Mouse (Mus musculus) embryonic facial prominence, embryonic 12.5 days (tissue): ENCODE data around the gene Hoxa10. TPM values are rescaled to one million over a fixed set of nuclear protein-coding genes. Genes with fewer than 3 reads are reported as not detected.
A peak's percentile ranks its signal among the peaks of the same experiment; 100 is the strongest.

ENCODE experiments used
- ATAC-seq: fragments of 200-750 bp; cut with Nextera tagmentation; 2 replicates; pipeline ENCODE4 v1.8.0; 2017; ENCODE audit not compliant: insufficient number of reproducible peaks, insufficient read depth, low FRiP score, low TSS enrichment
- H3K27ac ChIP-seq: fragments of 300-500 bp; sonication (generic); 2 replicates; pipeline ENCODE4 v1.5.1; 2016; ENCODE audit warnings: mild to moderate bottlenecking
- H3K27me3 ChIP-seq: fragments of 300-500 bp; sonication (generic); 2 replicates; pipeline ENCODE4 v1.6.1; 2016; ENCODE audit warnings: mild to moderate bottlenecking, moderate library complexity
- H3K36me3 ChIP-seq: fragments of 300-500 bp; sonication (generic); 2 replicates; pipeline ENCODE4 v1.6.1; 2016; ENCODE audit warnings: mild to moderate bottlenecking
- H3K4me1 ChIP-seq: fragments of 300-500 bp; sonication (generic); 2 replicates; pipeline ENCODE4 v1.6.1; 2016
- H3K4me2 ChIP-seq: fragments of 300-500 bp; sonication (generic); replicated peaks from 2 replicates; pipeline ENCODE4 v1.6.1; 2016; ENCODE audit warnings: mild to moderate bottlenecking, moderate library complexity
- H3K4me3 ChIP-seq: fragments of 300-500 bp; sonication (generic); 2 replicates; pipeline ENCODE4 v1.5.1; 2016; ENCODE audit warnings: mild to moderate bottlenecking
- H3K9ac ChIP-seq: fragments of 300-500 bp; sonication (generic); 2 replicates; pipeline ENCODE4 v1.6.1; 2016; ENCODE audit warnings: mild to moderate bottlenecking, moderate library complexity
- H3K9me3 ChIP-seq: fragments of 300-500 bp; sonication (generic); 2 replicates; pipeline ENCODE4 v1.6.1; 2016; ENCODE audit warnings: mild to moderate bottlenecking, moderate library complexity
- WGBS: fragments of 180-500 bp; shearing (Covaris S2); methylation state at CpG from one replicate; pipeline ENCODE4 v1.1.7; 2016; 5-methylcytosine and 5-hydroxymethylcytosine counted together
- polyA plus RNA-seq: library from polyadenylated mRNA; unstranded; fragments of >200 nt; fragmentation: Nextera tagmentation; extraction: Ambion mirVana; gene quantifications from 2 replicates; pipeline ENCODE4 v1.2.1, GENCODE M21; 2016

Hoxa10 gene
- polyA plus RNA-seq, 1 experiment from 2014 or later = 0.13 TPM

DNA sequence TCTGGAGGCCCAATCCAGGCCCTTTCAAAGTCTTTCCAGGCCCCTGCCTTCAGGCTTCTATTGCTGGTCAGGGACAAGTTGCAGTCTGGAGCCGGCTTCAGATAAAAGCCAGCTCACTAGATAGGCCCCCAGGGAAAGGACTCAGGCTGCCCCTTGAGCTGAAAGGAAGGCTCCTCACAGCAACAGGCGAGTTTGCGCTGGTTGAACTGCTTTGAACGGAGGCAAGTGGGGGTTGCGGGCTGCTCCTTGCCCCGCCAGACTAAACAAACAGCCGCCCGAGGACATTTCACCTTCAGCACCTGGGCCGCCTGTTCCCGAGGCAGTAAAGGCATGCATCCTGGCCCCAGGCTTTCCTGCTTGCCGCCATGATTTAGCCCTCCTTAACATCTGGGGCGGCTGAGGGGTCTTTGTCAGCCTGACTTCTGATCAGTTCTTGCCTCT is 3.0 kb upstream of the Hoxa10 start:
- WGBS = under 1% methylated on average over 12 of the region's 12 CpGs
- Histone ChIP-seq H3K27ac (no peak overlapping the region), H3K4me2 (no peak overlapping the region), H3K36me3 (no peaks in the 10 kb centered on the region), H3K9me3 (no peaks in the 10 kb centered on the region), H3K9ac (no peak overlapping the region), H3K4me1 (0 out of 2 replicates have a peak, but pooled peaks cover 3% of the 10 kb centered on the region), H3K27me3 (peaks cover 94% of the 10 kb centered on the region), H3K4me3 (no peak overlapping the region)
- ATAC-seq = no peak

DNA sequence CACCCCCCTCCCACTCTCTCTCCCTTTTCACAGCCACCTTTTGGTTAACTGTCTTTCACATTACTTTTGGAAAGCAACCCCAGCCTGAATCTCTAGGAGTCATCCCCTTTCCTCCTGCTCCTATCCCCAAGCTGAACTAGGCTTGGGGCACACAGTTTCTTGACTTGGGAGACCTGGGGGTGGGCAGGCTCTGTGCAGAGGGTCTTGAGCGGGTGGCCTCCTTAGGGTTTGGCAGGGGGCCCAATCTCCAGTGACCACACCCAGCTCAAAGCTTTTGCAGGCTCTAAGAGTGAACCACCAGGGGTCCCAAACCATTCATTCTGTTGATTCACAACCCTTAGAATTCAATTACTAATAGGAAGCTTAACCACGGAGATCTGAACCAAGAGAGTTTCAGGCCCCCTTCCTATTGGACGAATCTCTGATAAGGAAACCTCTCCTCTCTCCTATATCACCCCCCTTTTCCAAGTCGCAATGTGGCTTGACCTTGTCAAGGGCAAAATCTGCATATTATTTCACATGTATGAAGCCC is 2.2 kb upstream of the Hoxa10 start:
- Histone ChIP-seq H3K4me3 (no peak overlapping the region), H3K9ac (no peak overlapping the region), H3K27ac (no peak overlapping the region), H3K27me3 (peaks cover 92% of the 10 kb centered on the region), H3K36me3 (no peaks in the 10 kb centered on the region), H3K4me1 (0 out of 2 replicates have a peak, but pooled peaks cover 3% of the 10 kb centered on the region), H3K4me2 (no peak overlapping the region), H3K9me3 (no peaks in the 10 kb centered on the region)
- 5% methylated on average over 4 of the region's 4 CpGs for WGBS
- ATAC-seq = no peak

DNA sequence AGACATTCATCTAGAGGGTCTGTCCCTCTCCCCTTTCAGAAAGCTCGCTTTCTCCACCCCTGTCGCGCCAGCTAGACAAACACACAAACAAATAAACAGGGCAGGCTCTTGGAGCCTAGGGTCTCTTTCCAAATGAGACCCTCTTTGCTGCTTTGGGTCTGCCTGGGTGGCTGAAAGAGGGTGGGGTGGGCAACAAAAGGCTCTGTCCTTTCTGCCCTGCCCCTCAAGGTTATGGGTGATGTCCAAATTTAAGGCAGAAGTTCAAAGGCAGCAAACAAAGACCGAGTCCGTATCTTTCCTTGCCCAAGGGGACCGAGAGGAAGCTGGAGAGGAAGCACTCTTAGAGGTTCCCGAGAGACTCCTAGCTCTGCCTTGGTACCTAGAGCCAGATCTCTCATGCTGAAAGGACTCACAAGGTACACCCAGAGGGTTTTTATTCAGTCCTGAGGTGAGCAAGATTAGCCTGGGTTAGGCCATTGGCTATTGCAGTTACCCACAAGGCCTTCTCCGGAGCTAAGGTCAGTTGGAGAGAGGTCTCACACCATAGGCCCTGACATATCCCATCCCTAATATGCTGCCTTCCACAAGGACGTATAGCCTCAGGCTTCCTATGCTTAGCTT is 457 bp upstream of the Hoxa10 start:
- Histone ChIP-seq H3K4me1 (0 out of 2 replicates have a peak, but pooled peaks cover 3% of the 10 kb centered on the region), H3K36me3 (no peaks in the 10 kb centered on the region), H3K4me3 (no peak overlapping the region), H3K27me3 (peaks cover 94% of the 10 kb centered on the region), H3K27ac (no peak overlapping the region), H3K9me3 (no peaks in the 10 kb centered on the region), H3K4me2 (no peak overlapping the region), H3K9ac (no peak overlapping the region)
- no peak for ATAC-seq
- 4% methylated on average over 9 of the region's 9 CpGs for WGBS

DNA sequence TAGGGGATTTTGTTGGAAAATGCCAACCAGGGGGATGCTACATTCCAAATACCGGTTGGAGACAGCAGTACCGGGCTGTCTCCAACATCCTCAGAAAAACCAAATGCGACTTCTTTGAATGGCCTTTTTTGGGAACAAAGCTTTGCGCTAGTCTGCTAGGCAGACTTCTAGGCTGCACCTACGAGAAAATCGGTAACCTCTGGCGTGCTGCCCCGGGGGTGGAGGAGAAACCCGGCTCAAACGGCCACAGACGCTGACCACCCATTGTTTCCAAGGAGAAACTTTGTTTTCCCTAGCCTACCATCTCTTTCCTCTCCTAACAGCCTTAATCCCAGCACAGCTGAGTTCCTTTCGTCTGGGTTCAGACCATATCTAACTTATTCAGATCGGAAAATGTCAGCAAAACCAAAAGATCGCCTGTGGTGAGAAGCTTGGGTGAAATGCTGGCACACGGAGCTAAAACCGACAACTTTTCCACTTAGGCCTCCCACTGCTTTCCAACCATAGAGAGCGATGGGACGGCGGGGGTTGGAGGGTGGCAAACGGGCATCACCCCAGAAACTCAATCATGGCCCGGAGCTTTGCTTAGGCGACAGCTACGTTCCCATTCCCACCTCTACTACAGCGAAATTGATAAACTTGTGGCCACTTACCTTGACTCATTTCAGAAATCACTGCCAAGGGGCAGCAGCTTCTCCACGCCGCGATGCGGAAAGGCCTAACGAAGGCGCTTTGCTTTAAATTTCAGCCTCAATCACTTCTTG is 847 bp downstream of the Hoxa10 start:
- Histone ChIP-seq H3K27me3 (peaks cover 94% of the 10 kb centered on the region), H3K4me2 (0 out of 2 replicates have a peak overlapping the region, but pooled peaks have one; percentile 8), H3K4me1 (no peaks in the 10 kb centered on the region), H3K27ac (no peak overlapping the region), H3K9me3 (no peaks in the 10 kb centered on the region), H3K4me3 (no peak overlapping the region), H3K36me3 (no peaks in the 10 kb centered on the region), H3K9ac (no peak overlapping the region)
- ATAC-seq = no peak
- 1% methylated on average over 30 of the region's 30 CpGs for WGBS

DNA sequence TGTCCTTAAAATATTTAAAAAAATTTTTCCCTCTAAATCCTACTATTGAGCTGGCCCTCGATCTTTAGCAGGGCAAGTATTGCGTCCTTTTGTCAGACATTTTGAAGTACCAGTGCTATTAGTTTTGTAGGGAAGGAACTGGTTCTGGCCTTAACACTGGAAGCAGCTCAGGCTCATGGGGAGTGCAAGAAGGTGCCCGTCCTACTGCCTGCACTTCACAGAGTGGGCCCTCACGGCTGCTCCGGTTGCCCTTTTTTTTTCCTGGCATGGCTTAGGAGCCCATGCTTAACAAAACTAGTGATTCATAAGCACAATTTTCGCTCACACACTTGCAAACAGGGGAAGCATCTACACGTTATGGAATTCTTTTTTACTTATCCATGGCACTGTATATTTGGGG is 1.7 kb downstream of the Hoxa10 start:
- Histone ChIP-seq H3K4me3 (no peak overlapping the region), H3K4me2 (no peak overlapping the region), H3K27ac (no peak overlapping the region), H3K9me3 (no peaks in the 10 kb centered on the region), H3K27me3 (peaks cover 95% of the 10 kb centered on the region), H3K9ac (no peak overlapping the region), H3K4me1 (no peaks in the 10 kb centered on the region), H3K36me3 (no peaks in the 10 kb centered on the region)
- ATAC-seq = no peak
- WGBS = 2% methylated on average over 7 of the region's 7 CpGs

DNA sequence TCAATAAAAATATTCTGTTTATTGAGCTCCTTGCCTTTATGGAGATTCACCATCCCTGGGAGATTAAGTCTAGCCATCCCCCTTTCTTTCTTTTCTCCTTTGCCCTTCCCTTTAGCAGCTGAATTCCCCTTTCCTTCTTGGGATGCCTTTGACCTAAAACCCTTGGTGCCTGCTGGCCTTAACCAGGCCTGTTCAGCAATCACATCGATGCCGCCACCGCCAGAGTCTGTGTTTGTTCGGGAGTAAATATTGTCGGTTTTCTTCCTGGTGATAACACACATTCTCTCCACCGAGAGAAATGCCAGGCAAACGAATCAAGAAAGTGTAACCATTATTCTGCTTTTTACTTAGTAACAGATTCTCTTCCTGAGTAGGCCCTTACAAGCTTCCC is 2.5 kb downstream of the Hoxa10 start:
- no peak overlapping the region for H3K4me2 ChIP-seq
- H3K36me3 ChIP-seq = no peaks in the 10 kb centered on the region
- H3K4me1 ChIP-seq = no peaks in the 10 kb centered on the region
- 1% methylated on average over 7 of the region's 7 CpGs for WGBS
- no peak for ATAC-seq
- no peak overlapping the region for H3K27ac ChIP-seq
- H3K27me3 ChIP-seq = peaks cover 95% of the 10 kb centered on the region
- no peak overlapping the region for H3K9ac ChIP-seq
- no peaks in the 10 kb centered on the region for H3K9me3 ChIP-seq
- no peak overlapping the region for H3K4me3 ChIP-seq

DNA sequence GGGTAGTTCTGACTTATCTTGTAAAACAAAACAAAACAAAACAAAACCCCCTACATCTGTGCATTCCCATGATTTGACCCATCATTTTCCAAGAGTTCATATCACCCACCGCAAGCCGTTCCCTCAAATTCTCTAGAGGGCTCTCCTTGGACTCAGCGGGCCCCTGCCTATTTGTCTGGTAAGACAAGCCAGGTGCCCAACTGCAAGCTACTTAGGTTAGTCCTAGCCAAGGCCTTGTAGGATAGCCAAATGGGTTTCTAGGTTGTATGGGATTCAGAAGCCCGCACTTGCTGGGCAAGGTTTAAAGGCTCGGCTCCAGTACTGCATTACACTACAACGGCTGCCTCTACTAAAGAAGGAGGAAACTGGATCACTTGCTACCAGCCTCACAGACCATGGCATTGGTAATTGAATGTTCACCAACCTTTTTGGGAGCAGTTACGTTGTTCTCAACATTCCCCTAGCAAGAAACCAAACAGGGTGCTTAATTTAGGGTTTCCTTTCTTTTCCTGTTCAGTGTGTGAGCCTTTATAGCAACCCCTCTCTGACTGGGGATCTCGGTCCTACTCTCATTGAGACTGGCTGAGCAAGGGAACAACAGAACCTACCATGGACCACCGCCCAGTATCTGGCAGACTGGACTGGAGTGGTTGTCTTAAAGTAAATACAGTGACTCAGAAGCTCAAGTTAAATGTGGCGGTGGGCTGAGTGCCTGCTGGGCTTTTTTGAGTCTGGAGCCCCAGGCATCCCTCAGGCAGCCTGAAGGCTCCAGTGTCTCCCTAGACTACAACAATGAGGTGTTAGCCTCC is 3.1 kb downstream of the Hoxa10 start:
- Histone ChIP-seq H3K9me3 (no peaks in the 10 kb centered on the region), H3K27me3 (peaks cover 95% of the 10 kb centered on the region), H3K9ac (no peak overlapping the region), H3K36me3 (no peaks in the 10 kb centered on the region), H3K4me3 (no peak overlapping the region), H3K4me2 (no peak overlapping the region), H3K4me1 (no peaks in the 10 kb centered on the region), H3K27ac (no peak overlapping the region)
- WGBS = 8% methylated on average over 10 of the region's 10 CpGs
- ATAC-seq = no peak

DNA sequence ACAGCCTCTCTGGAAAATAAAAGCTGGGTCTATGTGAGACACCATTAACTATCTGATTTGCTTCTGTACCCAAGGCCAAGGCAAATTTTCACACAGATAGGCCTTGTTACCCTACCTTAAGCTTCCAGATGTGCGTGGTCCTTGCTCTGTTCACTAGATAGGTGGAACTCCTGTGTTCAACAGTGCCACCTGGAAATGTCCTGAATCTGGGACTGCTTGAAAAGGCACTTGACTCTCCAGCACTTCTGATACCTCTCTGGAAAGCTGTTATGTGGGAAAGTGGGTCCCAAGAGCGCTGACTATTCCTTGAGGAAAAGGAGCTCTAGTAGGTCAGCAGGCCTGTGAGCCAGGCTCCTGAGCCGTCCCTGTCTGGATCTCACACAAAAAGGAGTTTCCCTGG is 3.8 kb downstream of the Hoxa10 start:
- H3K36me3 ChIP-seq = no peaks in the 10 kb centered on the region
- no peak overlapping the region for H3K4me3 ChIP-seq
- no peaks in the 10 kb centered on the region for H3K9me3 ChIP-seq
- no peak for ATAC-seq
- no peak overlapping the region for H3K27ac ChIP-seq
- H3K4me2 ChIP-seq = no peak overlapping the region
- H3K4me1 ChIP-seq = no peaks in the 10 kb centered on the region
- WGBS = 7% methylated on average over 3 of the region's 3 CpGs
- peaks cover 95% of the 10 kb centered on the region for H3K27me3 ChIP-seq
- H3K9ac ChIP-seq = no peak overlapping the region

DNA sequence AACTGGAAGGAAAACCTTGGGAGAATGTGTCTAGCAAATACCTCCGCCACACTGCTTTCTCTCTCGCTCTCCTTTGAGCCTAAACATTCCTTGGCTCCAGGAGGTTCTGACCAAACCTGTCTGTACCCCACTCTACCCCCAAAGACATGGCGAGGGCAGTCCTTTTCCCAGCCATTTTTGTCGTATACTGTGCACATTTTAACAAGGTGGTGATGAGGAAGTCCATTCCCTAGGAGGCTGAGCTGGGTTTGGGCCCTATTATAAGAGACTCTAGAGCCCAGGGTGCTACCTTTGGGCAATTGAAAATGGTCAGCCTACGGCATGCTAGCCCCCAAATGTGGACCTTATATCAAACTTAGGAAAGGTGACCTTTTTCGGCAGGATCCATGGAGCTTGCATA is 4.8 kb downstream of the Hoxa10 start:
- Histone ChIP-seq H3K27me3 (peaks cover 91% of the 10 kb centered on the region), H3K4me1 (no peaks in the 10 kb centered on the region), H3K36me3 (no peaks in the 10 kb centered on the region), H3K4me3 (no peak overlapping the region), H3K27ac (no peak overlapping the region), H3K9ac (no peak overlapping the region), H3K4me2 (no peak overlapping the region), H3K9me3 (no peaks in the 10 kb centered on the region)
- no peak for ATAC-seq
- WGBS = 11% methylated on average over 6 of the region's 6 CpGs

DNA sequence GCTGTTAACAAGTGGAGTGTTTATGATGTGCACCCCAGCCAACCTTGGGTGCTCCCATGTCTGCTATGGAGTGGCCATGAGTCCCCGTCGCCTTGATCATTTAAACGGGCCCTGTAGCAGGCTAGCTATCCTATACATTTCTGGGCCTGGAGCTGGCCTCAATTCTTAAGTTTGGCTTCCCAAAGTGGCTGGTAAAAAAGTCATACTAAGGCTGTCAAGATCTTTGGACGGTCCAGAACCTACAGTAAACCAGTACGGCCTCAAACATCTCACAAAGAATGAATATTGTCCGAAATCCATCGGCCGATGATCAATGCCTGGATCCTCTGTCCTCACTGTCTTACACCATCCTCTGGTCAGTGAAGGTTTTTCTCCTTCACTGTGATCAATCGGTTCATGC is 5.4 kb downstream of the Hoxa10 start:
- Histone ChIP-seq H3K27ac (no peak overlapping the region), H3K4me1 (no peaks in the 10 kb centered on the region), H3K4me3 (no peak overlapping the region), H3K9me3 (no peaks in the 10 kb centered on the region), H3K36me3 (no peaks in the 10 kb centered on the region), H3K9ac (no peak overlapping the region), H3K4me2 (no peak overlapping the region), H3K27me3 (peaks cover 91% of the 10 kb centered on the region)
- 27% methylated on average over 9 of the region's 9 CpGs for WGBS
- ATAC-seq = no peak

DNA sequence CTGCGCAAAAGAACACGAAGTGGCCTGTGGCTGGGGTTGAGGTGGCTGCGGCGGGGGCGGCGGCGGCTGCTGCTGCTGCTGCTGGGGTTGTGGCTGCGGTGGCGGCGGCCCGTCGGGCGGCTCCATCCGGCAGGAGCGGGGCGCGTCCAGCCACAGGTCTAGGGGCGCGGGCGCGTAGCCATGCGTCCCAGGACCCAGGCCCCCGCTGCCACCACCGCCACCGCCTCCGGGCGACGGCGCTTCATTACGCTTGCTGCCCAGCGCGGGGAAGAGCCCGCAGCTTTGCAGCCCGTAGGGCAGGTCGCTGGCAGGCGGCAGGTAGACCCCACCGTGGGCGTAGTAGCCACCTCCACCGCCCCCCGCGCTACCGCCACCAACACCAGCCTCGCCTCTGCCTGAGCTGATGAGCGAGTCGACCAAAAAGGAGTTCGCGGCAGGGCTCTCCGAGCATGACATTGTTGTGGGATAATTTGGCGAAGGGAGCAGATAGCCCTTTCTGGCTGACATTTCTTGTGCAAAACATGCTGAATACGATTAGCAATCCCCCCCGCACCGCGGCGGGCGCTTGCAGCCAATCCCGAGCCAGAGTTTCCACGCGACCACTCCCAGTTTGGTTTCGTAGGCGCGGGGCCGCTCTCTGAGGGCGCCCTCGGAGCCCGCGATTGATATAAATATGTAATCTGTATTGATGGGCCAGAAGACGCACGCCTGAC is 6.1 kb downstream of the Hoxa10 start:
- H3K4me1 ChIP-seq = no peaks in the 10 kb centered on the region
- no peaks in the 10 kb centered on the region for H3K36me3 ChIP-seq
- WGBS = 2% methylated on average over 59 of the region's 68 CpGs
- H3K27me3 ChIP-seq = peaks cover 91% of the 10 kb centered on the region
- H3K4me2 ChIP-seq = no peak overlapping the region
- H3K27ac ChIP-seq = no peak overlapping the region
- ATAC-seq = no peak
- H3K9ac ChIP-seq = no peak overlapping the region
- H3K9me3 ChIP-seq = no peaks in the 10 kb centered on the region
- no peak overlapping the region; the same call in 1 of the 2 replicates for H3K4me3 ChIP-seq
